Mouse (Mus musculus) gastrocnemius, postnatal 14 days (tissue): ENCODE results near the gene Espn. TPM values are rescaled to one million over a fixed set of nuclear protein-coding genes. Genes with fewer than 3 reads are reported as not detected.

Experiments used
- DNase-seq: peaks from one replicate; pipeline ENCODE4 v3.0.0; 2021; ENCODE audit warnings: mixed read lengths
- intact Hi-C: fragments of 180-260 bp; cut with DNase I; formaldehyde crosslinking; loops from one replicate; pipeline ENCODE4 v1.15.1; 2025; ENCODE audit warnings: low total_unique reads
- total RNA-seq, 2 experiments: library from RNA; stranded (reverse); gene quantifications; 2 replicates each; pipeline ENCODE4 v1.2.3; 2021

The Espn gene
- total RNA-seq, 2 experiments from 2014 or later, result 0.58 to 0.90 TPM

GRCm38 (mm10) chr4:152157779-152158584 is 5.8 kb upstream of the Espn start:
- no peak for DNase-seq

GRCm38 (mm10) chr4:152155019-152155418 is 2.8 kb upstream of the Espn start:
- intact Hi-C loops, result no loop called here
- DNase-seq, result no peak

More at GRCm38 (mm10) chr4:152157779-152158584, 5.8 kb upstream of the Espn start:
- intact Hi-C loops, result no loop called here

GRCm38 (mm10) chr4:152153771-152154177 is 1.6 kb upstream of the Espn start:
- peak; percentile 82 for DNase-seq
- intact Hi-C loops, result no loop called here

GRCm38 (mm10) chr4:152151451-152151965 is 663 bp downstream of the Espn start:
- intact Hi-C loops, result no loop called here
- DNase-seq, result no peak

GRCm38 (mm10) chr4:152150546-152150945 is 1.6 kb downstream of the Espn start:
- DNase-seq, result no peak
- intact Hi-C loops, result no loop called here

- DNase-seq, result no peak
- intact Hi-C loops, result no loop called here
Observed at GRCm38 (mm10) chr4:152146033-152146827, 5.9 kb downstream of the Espn start.

- DNase-seq, result no peak
- intact Hi-C loops, result no loop called here
Observed at GRCm38 (mm10) chr4:152145473-152145872, 6.7 kb downstream of the Espn start.

GRCm38 (mm10) chr4:152143632-152144031 is 8.5 kb downstream of the Espn start:
- DNase-seq, result no peak
- intact Hi-C loops, result no loop called here

GRCm38 (mm10) chr4:152141521-152142135 is 10.5 kb downstream of the Espn start:
- intact Hi-C loops, result no loop called here
- no peak for DNase-seq

GRCm38 (mm10) chr4:152140441-152140840 is 11.7 kb downstream of the Espn start:
- no peak for DNase-seq
- intact Hi-C loops, result no loop called here

- intact Hi-C loops, result no loop called here
Observed at GRCm38 (mm10) chr4:152138497-152139260, 13.5 kb downstream of the Espn start.

GRCm38 (mm10) chr4:152136876-152137250 is 15.3 kb downstream of the Espn start:
- DNase-seq, result no peak
- intact Hi-C loops, result no loop called here

More at GRCm38 (mm10) chr4:152138497-152139260, 13.5 kb downstream of the Espn start:
- DNase-seq, result peak; percentile 90

- intact Hi-C loops, result no loop called here
- no peak for DNase-seq
Observed at GRCm38 (mm10) chr4:152136112-152136875, 15.9 kb downstream of the Espn start.

- no peak for DNase-seq
- intact Hi-C loops, result no loop called here
Observed at GRCm38 (mm10) chr4:152135363-152135762, 16.8 kb downstream of the Espn start.

GRCm38 (mm10) chr4:152134507-152134906 is 17.7 kb downstream of the Espn start:
- intact Hi-C loops, result no loop called here
- DNase-seq, result peak; percentile 49

- intact Hi-C loops, result no loop called here
- no peak for DNase-seq
Observed at GRCm38 (mm10) chr4:152133213-152133612, 19.0 kb downstream of the Espn start.

GRCm38 (mm10) chr4:152132772-152133169 is 19.4 kb downstream of the Espn start:
- intact Hi-C loops, result no loop called here
- no peak for DNase-seq
